Mouse (Mus musculus): ENCODE measurements around the gene Cxcr6. TPM values are rescaled to one million over a fixed set of nuclear protein-coding genes. Genes with fewer than 3 reads are reported as not detected.

Gene Cxcr6
- 0.38 TPM for polyA plus RNA-seq (2014; fragmentation: Illumina TruSeq; extraction: RNeasy Lipid Tissue Mini Kit (QIAGEN cat#74804); ENCODE audit: low read depth, low replicate concordance)

GRCm38 (mm10) chr9:123806267-123806666 lies at the start of gene Cxcr6:
Gene Cxcr6 (plus strand): TSS chr9:123806475.

GRCm38 (mm10) chr9:123851713-123852448 lies 45.6 kb downstream of the Cxcr6 start, which contains the start of gene Fyco1:
Gene Fyco1 (minus strand): TSS chr9:123851899.

Other genes starting within 250 kb of the Cxcr6 start
- gene Slc6a20b, start 173.9 kb upstream of the Cxcr6 start, polyA plus RNA-seq (2014; fragmentation: Illumina TruSeq; extraction: RNeasy Lipid Tissue Mini Kit (QIAGEN cat#74804); ENCODE audit: low read depth, low replicate concordance) = 0.21 TPM
- gene Ccr9, start 128.0 kb upstream of the Cxcr6 start, polyA plus RNA-seq (2014; fragmentation: Illumina TruSeq; extraction: RNeasy Lipid Tissue Mini Kit (QIAGEN cat#74804); ENCODE audit: low read depth, low replicate concordance) = not detected
- 1.6 TPM for gene Slc6a20a, start 127.6 kb upstream of the Cxcr6 start, polyA plus RNA-seq (2014; fragmentation: Illumina TruSeq; extraction: RNeasy Lipid Tissue Mini Kit (QIAGEN cat#74804); ENCODE audit: low read depth, low replicate concordance)
- gene Lztfl1, start 88.8 kb upstream of the Cxcr6 start, polyA plus RNA-seq (2014; fragmentation: Illumina TruSeq; extraction: RNeasy Lipid Tissue Mini Kit (QIAGEN cat#74804); ENCODE audit: low read depth, low replicate concordance) = 693 TPM
- 41.4 TPM for gene Fyco1, start 45.4 kb downstream of the Cxcr6 start, polyA plus RNA-seq (2014; fragmentation: Illumina TruSeq; extraction: RNeasy Lipid Tissue Mini Kit (QIAGEN cat#74804); ENCODE audit: low read depth, low replicate concordance)
- 0.24 TPM for gene Xcr1, start 55.6 kb downstream of the Cxcr6 start, polyA plus RNA-seq (2014; fragmentation: Illumina TruSeq; extraction: RNeasy Lipid Tissue Mini Kit (QIAGEN cat#74804); ENCODE audit: low read depth, low replicate concordance)
- gene Ccr1, start 162.2 kb downstream of the Cxcr6 start, polyA plus RNA-seq (2014; fragmentation: Illumina TruSeq; extraction: RNeasy Lipid Tissue Mini Kit (QIAGEN cat#74804); ENCODE audit: low read depth, low replicate concordance) = 0.20 TPM
- gene Ccr1l1, start 171.9 kb downstream of the Cxcr6 start, polyA plus RNA-seq (2014; fragmentation: Illumina TruSeq; extraction: RNeasy Lipid Tissue Mini Kit (QIAGEN cat#74804); ENCODE audit: low read depth, low replicate concordance) = not detected
- gene Ccr3, start 215.5 kb downstream of the Cxcr6 start, polyA plus RNA-seq (2014; fragmentation: Illumina TruSeq; extraction: RNeasy Lipid Tissue Mini Kit (QIAGEN cat#74804); ENCODE audit: low read depth, low replicate concordance) = 0.08 TPM

Data from testis, adult 10 weeks (tissue).